Mouse (Mus musculus): ENCODE results near the gene Runx2.
A peak's percentile ranks its signal among the peaks of the same experiment; 100 is the strongest.

Gene Runx2

GRCm38 (mm10) chr17:44460156-44460555 is 354.4 kb downstream of the Runx2 start:
- no peak for DNase-seq (ENCODE audit: low spot score)

GRCm38 (mm10) chr17:44459029-44459428 is 355.6 kb downstream of the Runx2 start:
- DNase-seq (ENCODE audit: low spot score), result no peak

DNA sequence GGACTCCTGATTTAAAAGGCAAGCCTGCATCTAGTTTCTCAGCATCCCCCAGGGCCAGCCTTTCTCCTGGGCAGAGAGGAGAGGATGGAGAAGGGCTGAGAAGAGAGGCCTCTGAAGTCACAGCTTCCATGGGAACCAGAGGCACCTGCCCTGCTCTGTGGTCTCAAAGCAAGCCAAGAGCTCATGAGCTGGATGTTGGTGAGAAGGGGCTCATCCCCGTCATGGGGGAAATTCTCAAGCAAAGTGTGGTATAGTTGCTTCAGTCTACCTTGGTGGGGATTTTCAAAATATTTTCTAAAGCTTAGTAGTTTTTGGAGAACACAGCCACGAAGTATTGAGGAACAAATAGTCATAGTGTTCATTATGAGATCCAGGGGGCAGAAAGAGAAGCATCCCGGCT is 357.9 kb downstream of the Runx2 start:
- DNase-seq (ENCODE audit: low spot score), result no peak

DNA sequence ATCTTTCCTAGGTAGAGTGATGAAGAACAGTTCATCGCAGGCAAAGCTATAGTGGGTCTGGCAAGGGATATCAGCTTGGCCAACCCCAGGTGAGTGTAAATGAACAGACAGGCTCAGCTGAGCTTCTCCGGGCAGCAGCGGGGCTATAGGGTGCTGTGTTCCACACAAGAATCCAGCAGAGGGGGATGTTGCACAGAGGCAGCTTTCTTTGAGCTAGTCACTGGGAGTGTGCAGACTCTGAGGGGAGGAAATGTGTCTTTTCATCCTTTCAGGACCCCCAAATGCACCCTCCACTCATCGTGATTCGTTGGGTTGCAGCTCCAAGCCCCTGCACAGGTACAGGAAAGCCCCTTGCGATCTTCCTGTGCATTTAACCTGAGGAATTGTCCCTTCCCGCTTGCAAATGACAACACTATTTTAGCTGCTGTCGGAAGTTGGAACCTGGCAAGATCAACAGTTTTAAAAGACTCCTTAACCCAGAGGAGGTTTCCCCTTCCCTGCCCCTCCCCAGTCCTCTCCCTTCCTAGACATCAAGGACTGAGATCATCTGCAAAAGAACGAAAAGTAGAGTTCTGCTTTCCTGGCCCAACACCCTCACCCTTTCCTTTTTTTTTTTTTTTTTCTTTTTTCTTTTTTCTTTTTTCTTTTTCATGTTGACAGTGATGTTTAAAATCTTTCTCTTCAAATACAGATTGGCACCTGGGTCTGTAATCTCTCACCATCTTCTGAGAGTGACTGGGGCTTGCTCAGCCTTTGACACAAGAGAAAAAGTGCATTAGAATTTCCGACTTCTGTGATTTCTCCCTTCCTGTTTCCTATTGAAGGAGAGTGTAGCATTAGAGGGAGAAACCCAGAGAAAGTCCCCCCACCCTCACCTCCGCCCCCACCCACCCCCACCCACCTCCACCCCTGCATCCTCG is 358.7 kb downstream of the Runx2 start:
- DNase-seq (ENCODE audit: low spot score), result peak; percentile 64

DNA sequence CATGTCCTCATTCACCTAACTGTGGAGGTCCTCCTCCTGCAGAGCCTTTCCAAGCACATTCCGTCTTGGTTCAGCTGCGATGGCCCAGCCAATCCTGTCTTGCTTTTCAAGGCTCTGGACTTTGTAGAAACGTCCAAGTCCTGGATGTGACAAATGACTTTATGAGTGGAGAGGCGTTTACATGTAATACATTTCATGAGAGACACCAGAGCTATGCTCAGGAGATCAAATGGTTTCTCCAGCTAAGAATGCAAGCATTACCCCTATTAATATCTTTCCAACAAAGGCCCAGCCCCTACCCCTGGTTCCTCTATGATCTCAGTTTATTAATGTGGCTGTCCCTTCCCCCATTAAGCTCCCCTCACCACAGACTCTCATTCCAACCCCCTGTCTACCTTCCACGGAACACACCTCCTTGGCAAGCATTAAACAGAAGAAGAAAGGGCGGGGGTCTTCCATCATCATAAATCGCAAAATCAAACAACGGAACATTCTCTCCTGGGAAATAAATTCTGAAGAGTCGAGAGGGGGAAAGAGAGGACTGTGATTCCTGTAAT is 364.6 kb downstream of the Runx2 start:
- DNase-seq (ENCODE audit: low spot score), result no peak

Data from layer of hippocampus, adult 11-12 months (tissue).